Mouse (Mus musculus): ENCODE results near the gene Gpha2.
A peak's percentile ranks its signal among the peaks of the same experiment; 100 is the strongest.

The Gpha2 gene

DNA sequence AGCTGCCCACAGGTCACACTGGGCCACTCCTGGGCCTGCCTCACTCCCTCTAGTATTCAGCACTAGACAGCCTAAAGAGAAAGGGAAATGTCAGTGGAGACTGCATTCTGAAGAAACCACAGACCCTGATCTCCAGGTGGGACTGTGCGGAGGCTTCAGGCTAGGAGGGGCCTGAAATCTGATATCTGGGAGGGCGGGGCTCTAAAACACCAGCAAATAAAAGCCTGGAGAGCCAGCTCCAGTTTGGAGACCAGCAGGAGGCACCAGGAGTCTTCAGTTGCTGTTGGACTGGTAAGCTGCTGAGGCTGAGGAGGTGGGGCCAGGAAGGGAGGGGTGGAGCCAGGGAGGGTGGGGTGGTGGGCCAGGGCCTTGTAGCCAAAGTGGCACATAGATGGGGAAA is at the start of gene Gpha2:
Gpha2 (plus strand) TSS at position 246 of the 400 bp plus-strand sequence.
- no peak for DNase-seq

DNA sequence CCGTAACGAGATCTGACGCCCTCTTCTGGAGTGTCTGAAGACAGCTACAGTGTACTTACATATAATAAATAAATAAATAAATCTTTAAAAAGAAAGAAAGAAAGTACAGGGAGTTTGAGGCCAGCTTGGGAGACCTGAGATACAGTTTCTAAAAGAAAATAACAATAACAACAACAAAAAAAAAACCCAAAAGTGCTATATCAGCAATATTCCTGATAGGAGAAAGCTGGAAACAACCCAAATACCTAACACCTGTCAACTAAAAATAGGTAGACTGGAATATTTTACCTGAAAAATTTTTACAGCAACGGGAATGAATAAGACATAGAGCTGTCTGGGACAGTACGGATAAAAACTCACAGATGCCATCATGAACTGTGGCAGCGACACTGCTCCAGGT is 47.4 kb upstream of the Gpha2 start:
- no peak for DNase-seq

DNA sequence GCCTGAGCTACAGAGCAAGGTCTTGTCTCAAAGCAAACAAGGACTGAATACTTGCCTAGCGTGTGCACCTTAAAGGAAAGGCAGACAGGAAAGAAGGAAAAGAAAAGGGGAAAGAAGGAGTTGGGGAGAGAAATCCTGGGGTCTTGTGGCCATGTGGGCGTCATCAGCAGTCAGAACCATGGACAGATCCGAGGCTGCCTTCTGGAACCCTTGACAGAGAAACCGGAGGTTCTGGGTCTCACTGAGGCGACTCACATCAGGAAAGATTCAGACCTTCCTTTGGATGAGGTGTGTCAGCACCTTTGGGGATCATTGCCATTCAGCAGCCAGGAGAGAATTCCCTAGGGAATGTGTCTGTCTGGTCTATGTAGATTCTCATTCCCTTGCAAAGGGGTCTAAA is 44.6 kb upstream of the Gpha2 start:
- DNase-seq, result no peak

DNA sequence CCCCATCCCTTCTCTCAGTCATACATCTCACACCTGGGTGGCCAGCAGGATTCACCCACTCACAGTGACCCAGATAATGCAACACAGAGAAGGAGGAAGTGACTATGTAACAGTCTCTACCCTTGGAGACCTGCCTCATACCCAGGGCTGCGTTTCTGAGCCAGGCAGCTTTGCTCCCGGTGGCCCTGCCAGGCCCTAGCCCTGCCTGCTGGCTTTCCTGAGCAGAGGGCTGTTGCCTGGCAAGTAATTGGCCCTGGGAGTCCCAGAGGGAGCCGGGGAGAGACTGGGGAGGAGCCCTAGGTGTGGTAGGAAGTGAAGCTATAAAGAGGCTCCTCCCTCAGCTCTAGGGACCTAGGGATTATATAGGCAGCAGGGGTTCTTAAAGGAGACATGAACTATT is 43.6 kb upstream of the Gpha2 start:
- DNase-seq, result peak; percentile 53

DNA sequence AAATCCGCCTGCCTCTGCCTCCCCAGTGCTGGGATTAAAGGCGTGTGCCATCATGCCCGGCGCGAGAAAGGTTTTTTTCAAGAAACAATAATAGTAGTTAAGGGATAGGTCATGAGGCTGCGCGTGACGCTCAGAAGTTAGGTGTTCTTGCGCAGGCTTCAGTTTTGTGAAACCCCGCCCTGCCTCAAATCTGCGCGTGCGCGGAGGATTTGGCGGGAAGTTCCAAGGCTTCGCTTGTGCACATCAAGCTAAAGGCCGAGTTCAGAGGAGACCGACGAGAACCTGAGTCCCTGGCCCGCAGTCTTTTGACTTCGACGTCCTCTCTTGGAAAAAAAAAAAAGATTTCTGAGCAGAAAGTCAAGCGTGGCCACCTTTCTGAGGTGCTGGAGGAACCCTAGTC is 42.0 kb upstream of the Gpha2 start, which contains the start of gene Majin:
Majin (plus strand) TSS at position 258 of the 400 bp plus-strand sequence.
- no peak for DNase-seq

DNA sequence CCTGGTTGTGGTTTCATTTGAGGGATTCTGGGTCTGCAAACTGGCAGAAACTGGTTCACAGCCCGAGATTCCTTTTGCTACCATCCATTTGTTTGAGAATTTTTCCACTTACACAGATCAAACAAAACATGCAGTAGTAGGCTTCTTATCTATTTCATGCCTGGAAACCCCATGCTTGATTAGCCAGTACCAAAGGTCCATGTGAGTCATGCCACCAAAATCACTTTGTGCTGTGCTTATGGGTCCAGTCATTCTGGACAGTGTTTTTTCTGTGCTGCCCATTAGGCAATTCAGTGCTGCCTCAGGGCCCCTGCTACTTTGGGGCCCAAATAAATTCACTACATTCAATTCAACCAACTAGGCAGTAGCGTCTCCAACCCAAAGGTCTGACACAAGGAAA is 21.9 kb upstream of the Gpha2 start:
- no peak for DNase-seq

DNA sequence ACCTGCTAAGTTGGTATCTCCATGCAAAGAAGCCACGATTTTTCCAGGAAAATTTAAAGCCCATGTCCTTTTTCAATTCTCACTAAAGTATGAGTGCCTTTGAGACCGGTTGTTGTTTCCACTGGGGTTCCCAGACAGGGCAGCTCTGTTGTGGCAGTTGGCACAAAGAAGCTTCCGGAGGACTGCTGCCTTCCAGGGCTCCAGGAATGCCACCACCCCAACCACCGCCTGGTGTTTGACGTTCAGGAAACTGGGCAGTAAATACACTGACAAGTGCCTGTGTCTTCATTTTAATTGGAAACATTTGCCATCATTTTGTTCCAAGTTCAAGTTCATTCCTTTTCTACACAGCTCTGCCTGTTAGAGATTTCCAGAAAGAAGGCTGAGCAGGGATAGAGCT is 19.5 kb upstream of the Gpha2 start:
- no peak for DNase-seq

DNA sequence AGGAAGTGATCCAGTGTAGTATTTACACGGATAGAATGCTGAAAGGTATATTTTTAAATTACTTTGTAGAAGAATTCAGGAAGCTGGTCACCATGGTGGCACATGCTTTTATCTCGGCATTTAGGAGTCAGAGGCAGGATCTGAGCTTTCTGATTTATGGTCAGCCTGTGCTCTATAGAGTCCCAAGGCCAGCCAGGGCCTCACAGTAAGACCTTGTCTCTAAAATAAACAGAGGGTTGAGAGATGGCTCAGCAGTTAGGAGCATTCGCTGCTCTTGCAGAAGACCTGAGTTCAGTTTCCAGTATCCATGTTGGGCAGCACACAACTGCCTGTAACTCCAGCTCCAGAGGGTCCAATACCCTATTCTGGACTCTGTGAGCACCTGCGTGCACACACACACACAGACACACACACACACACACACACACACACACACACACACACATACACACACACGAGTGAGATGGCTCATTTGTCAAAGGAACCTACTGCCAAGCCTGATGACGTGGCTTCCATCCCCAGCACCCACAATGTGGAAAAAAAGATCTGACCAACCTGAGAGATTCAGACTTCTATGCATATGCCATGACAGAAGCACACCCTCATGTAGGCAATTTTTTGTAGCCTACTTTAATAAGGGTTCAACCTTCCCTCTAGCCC is 10.0 kb upstream of the Gpha2 start:
- DNase-seq, result no peak

DNA sequence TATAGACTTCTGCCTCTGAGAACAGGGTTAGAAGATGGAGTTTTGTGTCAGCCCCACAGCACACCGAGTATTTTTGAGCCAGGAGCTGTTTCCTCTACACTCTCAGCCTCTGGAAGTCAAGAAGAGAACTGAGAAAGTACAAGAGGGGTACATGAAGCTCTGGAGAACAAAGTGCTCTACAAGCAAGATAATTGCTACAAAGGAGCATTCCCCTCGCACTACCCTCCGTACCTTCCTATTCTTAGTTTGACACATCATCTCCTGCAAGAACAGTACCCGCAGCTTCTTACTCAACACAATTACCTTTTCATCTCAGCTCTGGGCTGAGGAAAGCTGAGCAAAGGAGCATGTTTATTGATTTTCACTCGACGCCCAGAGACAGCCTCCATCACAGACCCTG is 7.6 kb upstream of the Gpha2 start:
- DNase-seq, result no peak

DNA sequence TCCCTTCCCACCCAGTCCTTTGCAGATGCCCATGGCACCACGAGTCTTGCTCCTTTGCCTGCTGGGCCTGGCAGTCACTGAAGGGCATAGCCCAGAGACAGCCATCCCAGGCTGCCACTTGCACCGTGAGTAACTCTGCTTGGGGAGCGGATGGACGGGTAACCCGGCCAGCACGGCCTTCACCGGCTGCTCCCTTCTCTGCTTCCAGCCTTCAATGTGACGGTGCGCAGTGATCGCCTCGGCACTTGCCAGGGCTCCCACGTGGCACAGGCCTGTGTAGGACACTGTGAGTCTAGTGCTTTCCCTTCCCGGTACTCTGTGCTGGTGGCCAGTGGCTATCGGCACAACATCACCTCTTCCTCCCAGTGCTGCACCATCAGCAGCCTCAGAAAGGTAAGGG is 583 bp downstream of the Gpha2 start:
- no peak for DNase-seq

DNA sequence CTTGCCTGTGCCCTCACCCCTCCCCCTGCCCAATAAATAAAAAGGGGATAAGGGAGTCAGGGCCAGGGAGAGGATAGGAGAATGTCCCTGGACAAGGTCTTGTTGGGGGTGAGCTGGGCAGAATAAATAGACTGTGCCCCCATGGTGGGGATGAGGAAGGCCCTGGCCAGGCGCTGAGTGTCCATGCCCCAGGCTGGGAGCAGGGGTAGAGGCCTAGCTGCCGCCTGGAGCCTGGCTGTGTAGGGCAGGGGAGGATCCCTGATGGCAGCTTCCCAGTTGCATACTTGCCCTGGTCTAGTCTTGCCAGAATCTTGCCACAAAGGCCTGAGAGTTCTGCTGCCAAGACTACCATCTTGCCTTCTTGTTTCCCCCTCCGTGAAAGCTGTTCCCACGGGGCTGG is 1.7 kb downstream of the Gpha2 start:
- no peak for DNase-seq

DNA sequence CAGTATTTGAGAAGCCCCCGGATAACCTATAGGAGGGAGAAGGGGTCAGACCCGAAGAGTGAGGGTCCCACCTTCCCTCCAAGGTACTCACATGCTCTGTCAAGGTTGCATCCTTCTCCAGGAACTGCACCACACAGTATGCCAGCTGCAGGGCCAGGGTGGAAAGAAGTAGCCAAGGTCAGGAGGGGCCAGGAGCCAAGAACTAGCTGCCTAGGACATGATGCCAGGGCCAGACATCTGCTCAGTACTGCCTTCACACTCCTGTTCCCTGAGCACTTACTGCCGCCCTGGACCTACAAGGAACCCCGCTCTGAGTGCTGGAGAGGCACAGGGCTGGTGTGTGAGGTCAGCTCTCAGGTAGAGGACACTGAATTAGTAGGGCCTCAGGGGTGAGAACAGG is 4.2 kb downstream of the Gpha2 start:
- no peak for DNase-seq

DNA sequence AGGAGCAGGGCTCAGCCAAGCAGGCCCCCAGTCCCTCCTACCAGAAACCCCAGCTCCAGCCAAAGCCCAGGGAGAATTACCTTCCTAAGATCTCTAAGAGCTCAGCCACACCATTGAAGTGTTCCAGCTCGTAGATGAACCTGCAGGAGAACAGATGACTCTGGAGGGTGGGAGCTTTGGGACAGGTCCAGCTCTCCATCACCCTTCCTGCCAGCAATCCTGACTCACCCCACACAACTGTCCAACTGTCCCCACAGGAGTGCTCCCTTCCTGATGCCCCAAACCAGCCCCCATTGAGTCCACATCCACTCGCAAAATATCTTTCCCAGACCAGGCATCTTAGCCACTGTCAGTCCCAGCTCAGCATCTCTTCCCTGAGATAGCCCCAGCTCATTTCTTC is 4.9 kb downstream of the Gpha2 start:
- no peak for DNase-seq

DNA sequence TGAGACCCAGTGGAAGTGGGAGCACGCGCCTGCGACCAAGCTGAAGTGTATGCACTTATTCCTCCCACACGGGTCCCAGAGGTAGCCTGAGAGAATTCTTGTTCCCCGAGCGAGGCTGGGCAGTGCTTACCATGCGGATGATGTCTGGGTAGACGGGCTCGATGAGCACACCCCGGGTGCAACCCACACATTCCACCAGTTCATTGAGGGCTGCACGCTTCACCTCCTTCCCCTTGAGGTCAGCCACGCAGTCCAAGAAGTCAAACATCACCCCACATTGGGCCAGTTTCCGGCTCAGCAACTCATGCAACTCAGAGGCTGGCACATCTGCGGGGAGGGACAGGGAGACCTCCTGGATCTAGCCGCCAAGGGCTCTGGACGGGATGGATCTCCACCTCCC is 7.5 kb downstream of the Gpha2 start:
- no peak for DNase-seq

DNA sequence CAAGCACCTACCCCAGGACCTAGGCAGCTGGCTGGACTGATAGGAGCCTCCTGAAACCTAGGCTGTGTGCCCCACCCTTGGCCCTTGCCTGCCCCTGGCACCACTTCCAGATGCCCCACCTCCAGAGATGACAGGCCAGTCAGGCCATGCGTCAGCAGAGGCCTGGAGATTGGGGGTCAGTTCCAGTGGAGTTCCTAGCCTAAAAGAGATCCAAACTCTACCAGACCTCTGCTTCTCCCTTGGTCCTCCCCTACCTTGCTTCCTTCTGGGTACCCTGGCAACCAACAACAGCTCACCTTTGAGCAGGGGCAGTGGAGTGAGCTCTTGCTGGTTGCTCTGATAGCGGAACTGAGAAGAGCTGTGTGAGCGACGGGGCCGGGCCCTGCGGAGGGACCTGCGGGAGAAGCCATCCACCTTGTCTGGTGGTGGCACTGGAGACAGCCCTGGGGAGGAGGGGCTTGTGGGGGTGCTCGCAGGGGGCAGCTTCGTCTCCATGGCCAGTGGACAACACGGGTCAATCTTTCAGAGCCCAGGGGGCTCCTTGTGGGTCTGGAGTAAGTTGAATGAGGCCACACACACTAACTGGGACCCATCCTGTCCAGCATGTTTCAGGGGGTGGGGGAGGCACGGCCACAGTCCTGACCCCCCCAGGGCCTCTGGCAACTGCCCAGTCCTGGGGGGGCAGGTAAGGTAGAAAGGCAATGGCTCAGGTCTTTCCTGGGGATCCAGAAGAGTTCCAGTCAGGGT is 8.3 kb downstream of the Gpha2 start:
- DNase-seq, result no peak

DNA sequence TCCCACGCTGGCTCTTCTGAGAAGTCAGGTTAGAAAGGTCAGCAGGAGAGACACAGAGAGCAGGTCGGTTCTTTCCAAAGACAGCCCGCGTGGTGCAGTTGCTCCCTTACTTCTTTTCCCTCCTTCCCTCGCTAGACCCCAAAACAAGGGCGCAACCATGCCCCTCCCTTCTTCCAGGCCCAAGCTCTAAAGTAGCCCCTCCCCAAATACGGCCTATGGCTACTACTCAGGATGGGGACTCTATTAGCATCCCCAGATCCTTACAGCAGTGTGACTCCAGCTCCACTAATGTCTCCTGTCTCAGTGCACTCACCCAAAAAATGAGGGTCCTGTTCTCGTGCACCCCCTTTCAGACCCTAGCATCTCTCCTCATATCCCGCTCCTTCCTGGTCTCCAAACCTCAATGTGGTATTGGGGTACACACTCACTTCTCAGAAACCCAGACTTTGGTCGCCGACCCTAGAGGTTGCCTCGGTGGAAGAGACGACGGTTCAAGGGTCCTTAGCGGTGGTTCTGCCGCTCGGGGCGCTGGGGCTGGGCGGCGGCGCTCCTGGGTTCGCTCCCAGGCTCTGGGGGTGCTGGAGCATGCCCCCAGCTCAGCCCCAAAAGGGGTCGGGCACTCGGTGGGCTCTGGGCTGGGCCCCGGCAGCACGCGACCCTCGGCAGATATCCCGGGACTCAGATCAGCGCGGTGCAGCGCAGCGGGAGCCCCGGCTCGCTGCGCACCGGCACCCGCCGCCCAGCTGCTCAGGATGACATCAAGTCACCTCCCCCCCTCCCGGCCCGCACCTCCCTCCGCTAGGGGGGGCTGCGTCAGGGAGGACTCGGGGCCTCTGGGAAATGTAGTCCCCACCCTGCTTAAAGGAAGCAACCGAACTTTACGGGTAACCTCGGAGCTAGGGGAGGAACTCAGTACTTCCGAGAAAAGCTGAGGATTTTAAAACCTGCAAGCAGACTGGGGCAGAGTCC is 9.2 kb downstream of the Gpha2 start, which contains the start of gene Ppp2r5b:
Ppp2r5b (minus strand) TSS at position 789 of the 969 bp plus-strand sequence.
- peak; percentile 96 for DNase-seq

DNA sequence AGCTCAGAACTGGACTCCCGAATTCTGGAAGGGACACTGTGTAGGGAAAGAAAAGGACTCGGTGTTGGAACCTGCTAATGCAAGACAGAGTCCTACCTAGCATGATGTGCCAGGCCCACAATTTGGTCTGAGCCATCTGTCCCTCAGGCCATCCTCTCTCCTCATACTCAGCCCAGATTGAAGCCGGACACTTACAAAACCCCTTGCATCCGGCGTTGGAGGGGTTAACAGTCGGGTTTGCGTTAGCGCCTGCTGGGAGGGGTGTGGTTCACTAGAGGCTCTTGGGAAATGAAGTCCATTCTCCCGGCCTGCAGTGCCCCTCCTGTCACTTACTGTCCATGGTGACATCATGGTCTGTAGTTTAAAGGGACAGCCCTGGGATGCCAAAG is 9.9 kb downstream of the Gpha2 start:
- DNase-seq, result peak; percentile 97

DNA sequence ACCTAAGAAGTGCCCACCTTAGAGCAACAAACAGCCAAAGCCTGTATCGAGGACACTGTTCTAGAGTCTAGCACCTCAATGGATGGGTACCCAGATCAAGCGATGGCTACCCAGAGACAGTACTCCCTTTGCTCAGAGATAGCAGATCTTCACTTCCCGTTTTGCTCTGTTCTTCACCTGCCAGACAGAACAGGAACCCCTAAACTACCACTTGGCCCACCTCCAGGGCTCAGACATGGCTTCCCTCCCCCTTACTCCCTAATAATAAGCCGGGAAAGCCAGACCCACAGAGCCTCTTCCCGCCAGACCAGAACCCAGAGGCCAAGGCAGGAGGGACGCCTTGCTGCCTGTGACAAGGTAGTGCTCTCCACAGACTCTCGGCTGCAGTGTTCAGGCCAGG is 10.7 kb downstream of the Gpha2 start:
- DNase-seq, result no peak

DNA sequence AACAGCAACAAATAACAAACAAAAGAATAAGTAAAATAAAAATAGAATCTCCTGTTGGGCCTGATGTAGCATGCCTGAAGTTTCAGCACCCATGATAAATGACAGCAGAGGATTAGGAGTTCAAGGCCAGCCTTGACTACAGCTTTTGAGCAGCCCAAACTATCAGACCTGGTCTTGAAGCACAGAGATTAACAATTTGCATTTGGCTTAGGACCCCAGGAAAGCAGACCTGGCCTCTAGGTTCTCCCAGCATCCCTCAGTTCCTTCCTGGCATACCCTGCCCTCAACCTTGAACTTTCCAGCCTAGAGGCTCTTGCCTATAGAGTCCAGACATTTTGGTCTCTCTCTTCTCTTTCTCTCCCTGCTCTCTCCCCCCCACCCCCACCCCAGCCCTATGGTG is 12.6 kb downstream of the Gpha2 start:
- DNase-seq, result no peak

DNA sequence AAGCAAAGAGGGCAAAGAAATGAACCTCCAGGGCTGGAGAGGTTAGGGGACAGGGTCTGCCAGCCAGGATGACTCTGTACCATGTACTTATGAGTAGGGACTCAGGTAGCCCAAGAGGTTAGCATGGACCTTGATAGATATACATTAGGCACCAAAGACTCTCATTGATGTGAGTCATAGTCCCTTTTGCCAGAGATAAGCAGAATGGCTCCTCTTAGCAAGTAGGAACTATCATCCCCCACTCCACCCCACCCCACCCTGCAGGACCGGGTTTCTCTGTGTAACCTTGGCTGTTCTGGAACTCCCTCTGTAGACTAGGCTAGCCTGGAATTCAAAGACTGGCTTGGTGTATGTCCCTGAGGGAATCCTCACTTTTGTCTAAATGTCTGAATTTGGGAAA is 14.0 kb downstream of the Gpha2 start:
- DNase-seq, result no peak

DNA sequence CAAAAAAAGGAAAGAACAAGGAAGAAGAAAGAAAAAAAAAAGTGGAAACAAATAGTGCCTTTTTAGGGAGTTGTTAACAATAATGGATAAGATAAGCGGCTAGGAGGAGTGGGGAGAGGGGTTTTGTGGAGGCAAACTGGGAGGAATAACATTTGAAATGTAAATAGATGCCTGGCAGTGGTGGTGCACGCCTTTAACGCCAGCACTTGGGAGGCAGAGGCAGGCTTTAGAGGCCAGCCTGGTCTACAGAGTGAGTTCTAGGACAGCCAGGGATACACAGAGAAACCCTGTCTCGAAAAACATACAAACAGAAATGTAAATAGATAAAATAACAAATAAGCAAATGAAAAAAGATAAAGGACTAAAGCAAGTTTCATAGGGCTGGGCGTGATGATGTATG is 14.5 kb downstream of the Gpha2 start:
- DNase-seq, result no peak

DNA sequence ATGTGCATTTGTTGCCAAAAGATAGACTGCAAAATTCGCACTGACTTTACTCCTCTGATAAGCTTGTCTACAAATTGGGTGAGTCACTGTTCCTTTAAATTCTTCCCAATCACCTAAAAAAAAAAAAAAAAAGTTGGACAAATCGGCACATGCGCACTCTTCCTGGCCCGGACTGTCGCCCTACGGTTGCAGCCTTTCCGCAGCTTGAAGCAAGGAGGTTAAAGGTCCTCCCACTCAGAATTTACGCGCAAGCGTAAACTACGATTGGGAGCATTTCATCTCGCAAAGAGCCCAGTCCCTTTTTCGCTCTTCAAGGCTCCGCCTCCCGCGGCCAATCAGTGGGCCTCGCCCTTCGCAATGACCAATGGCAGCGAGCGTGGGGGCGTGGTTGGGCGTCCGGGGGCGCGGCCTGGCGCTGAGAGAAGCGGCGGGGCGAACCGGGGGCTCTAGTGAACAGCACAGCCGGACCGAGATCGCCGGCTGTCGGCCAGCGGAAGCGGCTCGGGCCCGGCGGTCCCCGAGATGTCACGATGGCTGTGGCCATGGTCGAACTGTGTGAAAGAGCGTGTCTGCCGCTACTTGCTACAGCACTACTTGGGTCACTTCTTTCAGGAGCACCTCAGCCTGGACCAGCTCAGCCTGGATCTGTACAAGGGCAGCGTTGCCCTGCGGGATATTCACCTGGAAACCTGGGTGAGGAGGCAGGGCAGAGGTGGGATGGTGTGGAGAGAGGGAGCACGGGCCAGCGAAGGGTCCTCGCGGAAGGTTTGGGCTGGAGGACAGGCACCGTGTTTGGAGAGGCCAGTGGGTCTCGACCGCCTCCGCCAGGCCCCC is 15.3 kb downstream of the Gpha2 start, which contains the start of gene Atg2a:
Atg2a (plus strand) TSS at position 395 of the 834 bp plus-strand sequence.
- DNase-seq, result peak; percentile 100

Data from retina, postnatal 1 day (tissue).